Mouse (Mus musculus) E14TG2a.4 (cell line): ENCODE data around the gene Poln.

Experiments used
- CTCF ChIP-seq: conservative IDR thresholded peaks from 2 replicates; pipeline ENCODE4 v1.5.1; 2014; ENCODE audit warnings: low read length
- NANOG ChIP-seq: IDR thresholded peaks from 2 replicates; pipeline ENCODE4 v1.6.1; 2014; ENCODE audit warnings: borderline replicate concordance, low read length, mixed read lengths
- POU5F1 ChIP-seq: IDR thresholded peaks from 2 replicates; pipeline ENCODE4 v1.6.1; 2014; ENCODE audit warnings: low read length, borderline replicate concordance

DNA sequence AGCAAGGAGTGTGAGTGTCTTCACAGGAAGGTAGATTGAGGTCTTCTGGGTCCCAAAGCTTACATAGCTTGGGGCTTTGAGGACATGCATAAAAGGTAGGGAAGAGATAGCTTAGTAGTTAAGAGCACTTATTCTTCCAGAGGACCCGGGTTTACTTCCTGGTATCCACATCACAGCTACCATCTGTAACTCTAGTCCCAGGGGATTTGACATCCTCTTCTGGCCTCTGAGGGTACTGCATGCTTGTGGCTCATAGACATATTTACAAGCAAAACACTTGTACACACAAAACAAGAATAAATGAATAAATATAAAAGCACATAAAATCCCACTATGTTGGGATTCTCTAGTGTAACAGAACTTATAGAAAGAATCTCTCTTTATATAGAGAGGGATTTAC is 154.6 kb downstream of the Poln start:
- peak; percentile 98 for TF ChIP-seq CTCF
- no peak for TF ChIP-seq NANOG
- TF ChIP-seq POU5F1: no peak
